Mouse (Mus musculus): Measurements from ENCODE around the gene Zfp866. TPM values are rescaled to one million over a fixed set of nuclear protein-coding genes. Genes with fewer than 3 reads are reported as not detected.
A peak's percentile ranks its signal among the peaks of the same experiment; 100 is the strongest.

Zfp866 gene
- total RNA-seq, 1 experiment = 19.1 TPM

GRCm38 (mm10) chr8:69791415-69792068 lies 564 bp upstream of the Zfp866 start:
- H3K36me3 ChIP-seq (ENCODE audit: control insufficient read depth, insufficient read depth, low read length, poor library complexity, severe bottlenecking) = peaks cover 32% of the 10 kb centered on the region
- no peaks in the 10 kb centered on the region for H3K9me3 ChIP-seq (ENCODE audit: control insufficient read depth, insufficient read depth, low read depth, low read length)
- TF ChIP-seq HCFC1 (IDR thresholded peaks at IDR 0.05; ENCODE audit: borderline replicate concordance, insufficient read depth, low read length) (peak; percentile 8; the same call in 1 of the 2 replicates), ZC3H11A (IDR thresholded peaks at IDR 0.05; ENCODE audit: borderline replicate concordance, low read depth, low read length) (no peak), ZNF384 (IDR thresholded peaks at IDR 0.05; ENCODE audit: low read depth, low read length) (peak; percentile 53; the same call in 1 of the 2 replicates), CHD2 (IDR thresholded peaks at IDR 0.05; ENCODE audit: low read depth, low read length) (no peak)
- peak overlapping the region; percentile 97 for H3K9ac ChIP-seq (ENCODE audit: insufficient read depth, low read depth, low read length, poor library complexity, severe bottlenecking)
- H3K4me1 ChIP-seq (ENCODE audit: control insufficient read depth in 2 of 2, insufficient read depth in 2 of 2, low read length in 2 of 2, poor library complexity in 1 of 2) = peaks cover 4% of the 10 kb centered on the region in 2 experiments; a peak in 1 of 4 replicates
- no peak for DNase-seq (ENCODE audit: low read depth, low spot score)
- H3K27ac ChIP-seq (ENCODE audit: insufficient read depth, low read depth, low read length, poor library complexity, severe bottlenecking) = peak overlapping the region; percentile 82
- peak overlapping the region; percentile 93 to 94 for H3K4me3 ChIP-seq (ENCODE audit: insufficient read depth in 1 of 2, low read depth in 1 of 2, low read length in 2 of 2, poor library complexity in 1 of 2, severe bottlenecking in 1 of 2)
- in situ Hi-C loops (cut with MboI; ENCODE audit: low sequenced_read_pairs in 2 of 2, unreplicated experiment in 2 of 2) = no loop called here

- in situ Hi-C loops (cut with MboI; ENCODE audit: low sequenced_read_pairs in 2 of 2, unreplicated experiment in 2 of 2) = no loop called here
- peak overlapping the region; percentile 57; the same call in 1 of the 2 replicates for H3K9ac ChIP-seq (ENCODE audit: insufficient read depth, low read depth, low read length, poor library complexity, severe bottlenecking)
- no peak for DNase-seq (ENCODE audit: low read depth, low spot score)
Measured at GRCm38 (mm10) chr8:69790364-69790763, 614 bp downstream of the Zfp866 start.

GRCm38 (mm10) chr8:69789731-69790130 lies 1.2 kb downstream of the Zfp866 start:
- Histone ChIP-seq H3K4me1 (ENCODE audit: control insufficient read depth in 2 of 2, insufficient read depth in 2 of 2, low read length in 2 of 2, poor library complexity in 1 of 2) (peaks cover 4% of the 10 kb centered on the region in 2 experiments; a peak in 1 of 4 replicates), H3K9ac (ENCODE audit: insufficient read depth, low read depth, low read length, poor library complexity, severe bottlenecking) (no peak overlapping the region), H3K4me3 (ENCODE audit: insufficient read depth in 1 of 2, low read depth in 1 of 2, low read length in 2 of 2, poor library complexity in 1 of 2, severe bottlenecking in 1 of 2) (peak overlapping the region in 1 of 2 experiments; percentile 94; a peak in 2 of 4 replicates), H3K27ac (ENCODE audit: insufficient read depth, low read depth, low read length, poor library complexity, severe bottlenecking) (no peak overlapping the region), H3K9me3 (ENCODE audit: control insufficient read depth, insufficient read depth, low read depth, low read length) (no peaks in the 10 kb centered on the region), H3K36me3 (ENCODE audit: control insufficient read depth, insufficient read depth, low read length, poor library complexity, severe bottlenecking) (peaks cover 17% of the 10 kb centered on the region)
- in situ Hi-C loops (cut with MboI; ENCODE audit: low sequenced_read_pairs in 2 of 2, unreplicated experiment in 2 of 2) = no loop called here
- TF ChIP-seq ZNF384 (IDR thresholded peaks at IDR 0.05; ENCODE audit: low read depth, low read length) (no peak), ZC3H11A (IDR thresholded peaks at IDR 0.05; ENCODE audit: borderline replicate concordance, low read depth, low read length) (no peak), MAFK (IDR thresholded peaks at IDR 0.05; ENCODE audit: insufficient read depth, low read depth, low read length) (no peak), CHD2 (IDR thresholded peaks at IDR 0.05; ENCODE audit: low read depth, low read length) (no peak), HCFC1 (IDR thresholded peaks at IDR 0.05; ENCODE audit: borderline replicate concordance, insufficient read depth, low read length) (no peak)
- DNase-seq (ENCODE audit: low read depth, low spot score) = no peak

More at GRCm38 (mm10) chr8:69790364-69790763, 614 bp downstream of the Zfp866 start:
- peaks cover 22% of the 10 kb centered on the region for H3K36me3 ChIP-seq (ENCODE audit: control insufficient read depth, insufficient read depth, low read length, poor library complexity, severe bottlenecking)
- H3K27ac ChIP-seq (ENCODE audit: insufficient read depth, low read depth, low read length, poor library complexity, severe bottlenecking) = peak overlapping the region; percentile 82; the same call in 1 of the 2 replicates
- TF ChIP-seq CHD2 (IDR thresholded peaks at IDR 0.05; ENCODE audit: low read depth, low read length) = no peak
- no peak for TF ChIP-seq ZC3H11A (IDR thresholded peaks at IDR 0.05; ENCODE audit: borderline replicate concordance, low read depth, low read length)
- TF ChIP-seq HCFC1 (IDR thresholded peaks at IDR 0.05; ENCODE audit: borderline replicate concordance, insufficient read depth, low read length) = no peak
- peak; percentile 63; the same call in 1 of the 2 replicates for TF ChIP-seq ZNF384 (IDR thresholded peaks at IDR 0.05; ENCODE audit: low read depth, low read length)
- TF ChIP-seq MAFK (IDR thresholded peaks at IDR 0.05; ENCODE audit: insufficient read depth, low read depth, low read length) = no peak
- H3K9me3 ChIP-seq (ENCODE audit: control insufficient read depth, insufficient read depth, low read depth, low read length) = no peaks in the 10 kb centered on the region
- peaks cover 4% of the 10 kb centered on the region in 2 experiments; a peak in 1 of 4 replicates for H3K4me1 ChIP-seq (ENCODE audit: control insufficient read depth in 2 of 2, insufficient read depth in 2 of 2, low read length in 2 of 2, poor library complexity in 1 of 2)
- H3K4me3 ChIP-seq (ENCODE audit: insufficient read depth in 1 of 2, low read depth in 1 of 2, low read length in 2 of 2, poor library complexity in 1 of 2, severe bottlenecking in 1 of 2) = peak overlapping the region; percentile 93 to 94; a peak in 3 of 4 replicates

GRCm38 (mm10) chr8:69789105-69789504 lies 1.9 kb downstream of the Zfp866 start:
- Histone ChIP-seq H3K4me3 (ENCODE audit: insufficient read depth in 1 of 2, low read depth in 1 of 2, low read length in 2 of 2, poor library complexity in 1 of 2, severe bottlenecking in 1 of 2) (no peak overlapping the region), H3K36me3 (ENCODE audit: control insufficient read depth, insufficient read depth, low read length, poor library complexity, severe bottlenecking) (peaks cover 12% of the 10 kb centered on the region), H3K27ac (ENCODE audit: insufficient read depth, low read depth, low read length, poor library complexity, severe bottlenecking) (no peak overlapping the region), H3K9ac (ENCODE audit: insufficient read depth, low read depth, low read length, poor library complexity, severe bottlenecking) (no peak overlapping the region), H3K9me3 (ENCODE audit: control insufficient read depth, insufficient read depth, low read depth, low read length) (no peaks in the 10 kb centered on the region), H3K4me1 (ENCODE audit: control insufficient read depth in 2 of 2, insufficient read depth in 2 of 2, low read length in 2 of 2, poor library complexity in 1 of 2) (peaks cover 4% of the 10 kb centered on the region in 2 experiments; a peak in 1 of 4 replicates)
- no peak for TF ChIP-seq MAFK (IDR thresholded peaks at IDR 0.05; ENCODE audit: insufficient read depth, low read depth, low read length)
- no peak for TF ChIP-seq HCFC1 (IDR thresholded peaks at IDR 0.05; ENCODE audit: borderline replicate concordance, insufficient read depth, low read length)
- TF ChIP-seq ZC3H11A (IDR thresholded peaks at IDR 0.05; ENCODE audit: borderline replicate concordance, low read depth, low read length) = no peak
- TF ChIP-seq CHD2 (IDR thresholded peaks at IDR 0.05; ENCODE audit: low read depth, low read length) = no peak
- no peak for TF ChIP-seq ZNF384 (IDR thresholded peaks at IDR 0.05; ENCODE audit: low read depth, low read length)
- in situ Hi-C loops (cut with MboI; ENCODE audit: low sequenced_read_pairs in 2 of 2, unreplicated experiment in 2 of 2) = no loop called here
- DNase-seq (ENCODE audit: low read depth, low spot score) = no peak

All from ES-E14 (cell line).